Mouse (Mus musculus) ES-E14 (cell line): ENCODE measurements around the gene Slc17a7. TPM values are rescaled to one million over a fixed set of nuclear protein-coding genes. Genes with fewer than 3 reads are reported as not detected.

Source experiments
- DNase-seq: peaks from one replicate; pipeline ENCODE4 v3.0.0-alpha.2; 2013; ENCODE audit warnings: low read depth, low spot score
- H3K27ac ChIP-seq: 2 replicates; pipeline ENCODE4 v1.5.1; 2012; ENCODE audit warnings: low read depth, mild to moderate bottlenecking, low read length, moderate library complexity, mixed read lengths; ENCODE audit not compliant: poor library complexity, insufficient read depth, severe bottlenecking
- H3K36me3 ChIP-seq: 2 replicates; pipeline ENCODE4 v1.6.1; 2012; ENCODE audit warnings: mild to moderate bottlenecking, low read length, moderate library complexity, mixed read lengths; ENCODE audit not compliant: control insufficient read depth, poor library complexity, insufficient read depth, severe bottlenecking
- H3K4me1 ChIP-seq, 2 experiments: fragments of 150-350 bp in 1 of 2; sonication (generic) in 1 of 2; 2 replicates each; pipeline ENCODE4 v1.6.1; 2012; ENCODE audit warnings: low read length in 2 of 2, mild to moderate bottlenecking in 1 of 2, mixed read lengths in 1 of 2; ENCODE audit not compliant: control insufficient read depth in 2 of 2, insufficient read depth in 2 of 2, poor library complexity in 1 of 2
- H3K4me3 ChIP-seq, 2 experiments: fragments of 150-350 bp in 1 of 2; sonication (generic) in 1 of 2; 2 replicates each; pipeline ENCODE4 v1.5.1; 2012; ENCODE audit warnings: low read length in 2 of 2, low read depth in 1 of 2, mild to moderate bottlenecking in 1 of 2, mixed read lengths in 1 of 2; ENCODE audit not compliant: insufficient read depth in 1 of 2, poor library complexity in 1 of 2, severe bottlenecking in 1 of 2
- H3K9ac ChIP-seq: 2 replicates; pipeline ENCODE4 v1.6.1; 2012; ENCODE audit warnings: low read depth, mild to moderate bottlenecking, low read length, mixed read lengths; ENCODE audit not compliant: poor library complexity, insufficient read depth, severe bottlenecking
- H3K9me3 ChIP-seq: fragments of 150-350 bp; sonication (generic); 2 replicates; pipeline ENCODE4 v1.6.1; 2012; ENCODE audit warnings: low read depth, mild to moderate bottlenecking, low read length; ENCODE audit not compliant: control insufficient read depth, insufficient read depth
- CHD2 ChIP-seq: IDR thresholded peaks from 2 replicates; pipeline ENCODE4 v1.6.1; 2014; ENCODE audit warnings: mild to moderate bottlenecking, low read depth, low read length, inconsistent platforms
- HCFC1 ChIP-seq: IDR thresholded peaks from 2 replicates; pipeline ENCODE4 v1.6.1; 2012; ENCODE audit warnings: low read length, inconsistent platforms, borderline replicate concordance; ENCODE audit not compliant: insufficient read depth
- MAFK ChIP-seq: IDR thresholded peaks from 2 replicates; pipeline ENCODE4 v1.6.1; 2014; ENCODE audit warnings: mild to moderate bottlenecking, low read depth, low read length, inconsistent platforms; ENCODE audit not compliant: insufficient read depth
- ZC3H11A ChIP-seq: IDR thresholded peaks from 2 replicates; pipeline ENCODE4 v1.6.1; 2012; ENCODE audit warnings: low read depth, mild to moderate bottlenecking, inconsistent platforms, low read length, borderline replicate concordance
- ZNF384 ChIP-seq: IDR thresholded peaks from 2 replicates; pipeline ENCODE4 v1.6.1; 2012; ENCODE audit warnings: low read depth, low read length, inconsistent platforms
- in situ Hi-C, 2 experiments: fragments of 600-800 bp; cut with MboI; formaldehyde crosslinking; loops; one replicate each; pipeline ENCODE4 v1.15.1; 2025; ENCODE audit warnings: low sequenced_read_pairs in 2 of 2, inconsistent platforms in 1 of 2; ENCODE audit not compliant: unreplicated experiment in 2 of 2
- total RNA-seq: library from RNA; depleted of rRNA; stranded (reverse); fragments of 300-350 nt; gene quantifications from 2 replicates; pipeline ENCODE4 v1.2.3, GENCODE M21; 2012

Slc17a7 gene
- total RNA-seq, 1 experiment = 3.4 TPM

GRCm38 (mm10) chr7:45198435-45198834 lies 34.7 kb downstream of the Slc17a7 start:
- Histone ChIP-seq H3K9me3 (no peaks in the 10 kb centered on the region), H3K27ac (no peak overlapping the region), H3K4me1 (peaks cover 0 to 9% of the 10 kb centered on the region in 2 experiments; a peak in 1 of 4 replicates), H3K36me3 (no peaks in the 10 kb centered on the region), H3K4me3 (no peak overlapping the region), H3K9ac (no peak overlapping the region)
- no peak for DNase-seq
- TF ChIP-seq ZNF384 = no peak
- peak; percentile 28; the same call in 1 of the 2 replicates for TF ChIP-seq ZC3H11A
- in situ Hi-C loops = no loop called here

- no peak for DNase-seq
- H3K36me3 ChIP-seq = no peaks in the 10 kb centered on the region
- H3K4me3 ChIP-seq = no peak overlapping the region
- TF ChIP-seq ZNF384 = no peak
- in situ Hi-C loops = no loop called here
- H3K9ac ChIP-seq = no peak overlapping the region
- no peak overlapping the region for H3K27ac ChIP-seq
- H3K4me1 ChIP-seq = peaks cover 0 to 6% of the 10 kb centered on the region in 2 experiments; a peak in 1 of 4 replicates
- no peaks in the 10 kb centered on the region for H3K9me3 ChIP-seq
These were observed 35.2 kb downstream of the Slc17a7 start for GRCm38 (mm10) chr7:45198961-45199360.

- Histone ChIP-seq H3K4me1 (peaks cover 0 to 5% of the 10 kb centered on the region in 2 experiments; a peak in 1 of 4 replicates), H3K4me3 (no peak overlapping the region), H3K36me3 (no peaks in the 10 kb centered on the region), H3K9ac (no peak overlapping the region), H3K9me3 (no peaks in the 10 kb centered on the region), H3K27ac (no peak overlapping the region)
- in situ Hi-C loops = no loop called here
- no peak for DNase-seq
- no peak for TF ChIP-seq HCFC1
- TF ChIP-seq MAFK = no peak
- no peak for TF ChIP-seq ZNF384
- no peak for TF ChIP-seq CHD2
- TF ChIP-seq ZC3H11A = no peak
These were observed 38.9 kb downstream of the Slc17a7 start for GRCm38 (mm10) chr7:45202654-45203053.

- Histone ChIP-seq H3K36me3 (no peaks in the 10 kb centered on the region), H3K4me3 (peak within 1 kb of the TSS; percentile 54 to 64), H3K9ac (peak within 1 kb of the TSS; percentile 73), H3K27ac (no peak within 1 kb of the TSS), H3K4me1 (peaks cover 0 to 4% of the 10 kb centered on the region in 2 experiments; a peak in 1 of 4 replicates), H3K9me3 (no peaks in the 10 kb centered on the region)
- in situ Hi-C loops = no loop called here
- DNase-seq = peak; percentile 98
- TF ChIP-seq ZC3H11A (no peak), ZNF384 (no peak), CHD2 (0 out of 2 replicates have a peak, but pooled peaks have one; percentile 26), HCFC1 (no peak), MAFK (no peak)
These were observed 40.8 kb downstream of the Slc17a7 start, which contains the start of gene Ccdc155 for GRCm38 (mm10) chr7:45204380-45205143. Ccdc155 (minus strand) TSS chr7:45204892.

GRCm38 (mm10) chr7:45208260-45208659 lies 44.5 kb downstream of the Slc17a7 start:
- no peak for TF ChIP-seq ZNF384
- TF ChIP-seq MAFK = no peak
- TF ChIP-seq ZC3H11A = no peak
- TF ChIP-seq HCFC1 = no peak
- TF ChIP-seq CHD2 = no peak
- in situ Hi-C loops = no loop called here

More at GRCm38 (mm10) chr7:45208260-45208659, 44.5 kb downstream of the Slc17a7 start:
- Histone ChIP-seq H3K4me3 (no peak overlapping the region), H3K9me3 (no peaks in the 10 kb centered on the region), H3K27ac (no peak overlapping the region), H3K9ac (no peak overlapping the region), H3K36me3 (no peaks in the 10 kb centered on the region), H3K4me1 (peaks cover 2 to 14% of the 10 kb centered on the region in 2 experiments; a peak in 1 of 4 replicates)
- no peak for DNase-seq
